Mouse (Mus musculus) myocyte (in vitro differentiated cells): ENCODE measurements at regions not wholly inside any gene's neighbourhood (a gene's known extent, or its start where the extent isn't known, plus 50 kb on each side); places are given as distances from the start of the nearest gene placed in this dataset.

Source experiments
- H3K27me3 ChIP-seq: one replicate; pipeline ENCODE4 v1.6.1; 2011; ENCODE audit not compliant: control insufficient read depth, insufficient read depth, insufficient read length
- H3K36me3 ChIP-seq: one replicate; pipeline ENCODE4 v1.6.1; 2011; ENCODE audit not compliant: control insufficient read depth, insufficient read depth
- H3K4me2 ChIP-seq: one replicate; pipeline ENCODE4 v1.6.1; 2011; ENCODE audit warnings: low read depth, control low read depth
- H3K4me3 ChIP-seq: one replicate; pipeline ENCODE4 v1.5.1; 2011; ENCODE audit warnings: mild to moderate bottlenecking, control low read depth, moderate library complexity
- H3K79me2 ChIP-seq: one replicate; pipeline ENCODE4 v1.6.1; 2011; ENCODE audit not compliant: control insufficient read depth, insufficient read depth
- H3ac ChIP-seq: one replicate; pipeline ENCODE4 v1.6.1; 2011; ENCODE audit not compliant: control insufficient read depth, insufficient read length
- CEBPB ChIP-seq: IDR thresholded peaks from 2 replicates; pipeline ENCODE4 v1.6.1; 2011; ENCODE audit warnings: mild to moderate bottlenecking, moderate library complexity; ENCODE audit not compliant: poor library complexity, insufficient read depth, severe bottlenecking
- E2F4 ChIP-seq: IDR thresholded peaks from one replicate; pipeline ENCODE4 v1.6.1; 2011; ENCODE audit warnings: mild to moderate bottlenecking, control low read depth, moderate library complexity; ENCODE audit not compliant: insufficient read depth
- MAX ChIP-seq: IDR thresholded peaks from one replicate; pipeline ENCODE4 v1.6.1; 2011; ENCODE audit warnings: low read depth, mild to moderate bottlenecking, control low read depth
- MYOD1 ChIP-seq, 3 experiments: IDR thresholded peaks; one replicate each; pipeline ENCODE4 v1.6.1; 2011; ENCODE audit warnings: control low read depth in 2 of 3, low read depth in 2 of 3, mild to moderate bottlenecking in 2 of 3, moderate library complexity in 1 of 3; ENCODE audit not compliant: insufficient read length in 2 of 3, control insufficient read depth in 1 of 3
- MYOG ChIP-seq, 3 experiments: IDR thresholded peaks; one replicate each; pipeline ENCODE4 v1.6.1; 2011; ENCODE audit warnings: control low read depth in 2 of 3, low read depth in 2 of 3, mild to moderate bottlenecking in 2 of 3; ENCODE audit not compliant: insufficient read length in 2 of 3, control insufficient read depth in 1 of 3, insufficient read depth in 1 of 3
- POLR2A ChIP-seq: IDR thresholded peaks from one replicate; pipeline ENCODE4 v1.6.1; 2011; ENCODE audit warnings: low read depth, mild to moderate bottlenecking, control low read depth, moderate library complexity; ENCODE audit not compliant: insufficient read length
- POLR2AphosphoS2 ChIP-seq: IDR thresholded peaks from one replicate; pipeline ENCODE4 v1.6.1; 2011; ENCODE audit warnings: low read depth, control low read depth; ENCODE audit not compliant: insufficient read length
- REST ChIP-seq: IDR thresholded peaks from one replicate; pipeline ENCODE4 v1.6.1; 2011; ENCODE audit warnings: mild to moderate bottlenecking, control low read depth, moderate library complexity; ENCODE audit not compliant: insufficient read depth, insufficient read length
- SRF ChIP-seq: IDR thresholded peaks from one replicate; pipeline ENCODE4 v1.6.1; 2011; ENCODE audit warnings: low read depth; ENCODE audit not compliant: control insufficient read depth, insufficient read length
- TCF12 ChIP-seq: IDR thresholded peaks from one replicate; pipeline ENCODE4 v1.6.1; 2011; ENCODE audit warnings: mild to moderate bottlenecking, control low read depth; ENCODE audit not compliant: poor library complexity, insufficient read depth, severe bottlenecking
- TCF3 ChIP-seq: IDR thresholded peaks from one replicate; pipeline ENCODE4 v1.6.1; 2011; ENCODE audit warnings: low read depth, control low read depth; ENCODE audit not compliant: insufficient read length
- USF1 ChIP-seq: IDR thresholded peaks from one replicate; pipeline ENCODE4 v1.6.1; 2011; ENCODE audit warnings: low read depth, mild to moderate bottlenecking, control low read depth, moderate library complexity

DNA sequence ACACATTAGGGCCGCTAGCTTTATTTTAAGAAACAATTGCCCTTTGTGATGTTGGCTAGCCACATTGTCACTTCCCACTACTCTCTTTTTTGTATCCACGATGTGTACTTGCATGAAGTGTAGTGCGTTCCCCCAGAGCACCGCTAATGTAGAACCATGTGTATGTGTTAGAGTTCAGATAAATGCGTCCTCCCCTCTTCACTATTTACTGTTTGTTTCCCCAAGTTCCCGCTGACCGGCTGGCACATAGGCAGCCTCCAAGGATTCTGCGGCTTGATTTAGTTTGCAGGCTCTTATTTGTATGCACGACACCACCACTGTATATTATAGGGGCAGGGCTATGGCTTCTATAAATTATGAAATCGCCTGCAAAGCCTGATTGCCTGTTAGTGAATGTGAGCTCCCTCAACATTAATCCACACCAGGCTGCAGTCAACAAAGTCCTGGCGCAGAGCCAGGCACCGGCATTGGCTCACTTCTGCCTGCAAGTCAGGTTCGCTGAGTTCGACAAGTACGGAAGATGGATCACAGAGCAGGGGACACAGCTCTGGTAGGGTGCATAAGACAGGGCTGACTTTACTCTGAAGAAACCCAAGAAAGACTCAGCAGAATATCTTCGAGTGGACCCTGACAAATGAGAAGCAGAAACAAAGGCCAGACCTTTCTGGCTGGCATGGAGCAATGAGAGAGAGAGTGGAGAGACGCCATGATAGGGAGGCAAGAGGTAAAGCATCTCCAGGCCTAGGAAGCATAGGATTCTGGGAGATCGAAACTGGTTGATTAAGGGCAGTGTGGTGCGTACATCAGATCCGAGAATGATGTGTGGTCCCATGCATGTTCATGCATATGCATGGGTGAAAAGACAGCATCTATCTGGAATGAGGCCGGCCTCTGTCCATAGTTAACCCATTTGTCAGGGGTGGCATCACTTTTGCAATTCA lies 85.8 kb upstream of the Pard3b start:
- no peak overlapping the region for H3K4me2 ChIP-seq
- TF ChIP-seq MYOG (IDR thresholded peaks at IDR 0.05; ENCODE audit: control insufficient read depth in 1 of 3, insufficient read depth in 1 of 3, insufficient read length in 2 of 3, low read depth in 2 of 3) (no peak), REST (no peak), SRF (no peak)

GRCm38 (mm10) chr1:61559514-61559913 lies 79.1 kb upstream of the Pard3b start:
- H3K36me3 ChIP-seq: no peaks in the 10 kb centered on the region
- TF ChIP-seq MYOG (IDR thresholded peaks at IDR 0.05; ENCODE audit: control insufficient read depth in 1 of 3, insufficient read depth in 1 of 3, insufficient read length in 2 of 3, low read depth in 2 of 3) (no peak), TCF3 (no peak), POLR2A (no peak), CEBPB (no peak), USF1 (no peak), MAX (no peak), MYOD1 (IDR thresholded peaks at IDR 0.05; ENCODE audit: control insufficient read depth in 1 of 3, insufficient read length in 2 of 3, low read depth in 2 of 3) (no peak), POLR2AphosphoS2 (no peak), SRF (no peak), E2F4 (no peak), REST (no peak), TCF12 (no peak)
- no peaks in the 10 kb centered on the region for H3K79me2 ChIP-seq
- no peak overlapping the region for H3ac ChIP-seq
- H3K4me2 ChIP-seq: no peak overlapping the region
- H3K4me3 ChIP-seq: no peak overlapping the region
- H3K27me3 ChIP-seq: no peaks in the 10 kb centered on the region

More for the DNA sequence above, 85.8 kb upstream of the Pard3b start:
- no peak overlapping the region for H3ac ChIP-seq
- no peaks in the 10 kb centered on the region for H3K79me2 ChIP-seq
- no peaks in the 10 kb centered on the region for H3K27me3 ChIP-seq
- H3K4me3 ChIP-seq: no peak overlapping the region
- no peaks in the 10 kb centered on the region for H3K36me3 ChIP-seq

DNA sequence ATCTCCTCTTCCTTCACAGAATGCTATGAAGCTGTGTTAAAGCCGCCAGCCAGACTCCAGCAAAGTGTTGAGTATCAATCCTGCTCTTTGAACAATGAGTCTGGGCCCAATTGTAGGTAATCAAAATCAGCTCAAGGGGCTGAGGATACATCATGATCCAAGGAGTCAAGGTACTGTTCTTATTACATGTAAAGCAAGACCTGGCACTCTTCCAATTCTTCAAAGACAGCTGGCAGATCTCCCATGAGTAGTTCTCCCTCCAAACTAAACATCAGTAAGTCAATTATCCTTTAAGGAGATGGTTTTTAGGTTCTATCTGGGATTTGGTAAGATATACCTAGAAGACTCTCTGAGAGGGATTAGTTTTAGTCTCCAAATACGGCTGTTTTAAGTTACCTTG lies 76.5 kb upstream of the Pard3b start:
- no peaks in the 10 kb centered on the region for H3K27me3 ChIP-seq
- no peaks in the 10 kb centered on the region for H3K36me3 ChIP-seq
- no peak for TF ChIP-seq MYOG (IDR thresholded peaks at IDR 0.05; ENCODE audit: control insufficient read depth in 1 of 3, insufficient read depth in 1 of 3, insufficient read length in 2 of 3, low read depth in 2 of 3)
- no peaks in the 10 kb centered on the region for H3K79me2 ChIP-seq
- H3K4me3 ChIP-seq: no peak overlapping the region
- H3ac ChIP-seq: no peak overlapping the region
- no peak overlapping the region for H3K4me2 ChIP-seq

DNA sequence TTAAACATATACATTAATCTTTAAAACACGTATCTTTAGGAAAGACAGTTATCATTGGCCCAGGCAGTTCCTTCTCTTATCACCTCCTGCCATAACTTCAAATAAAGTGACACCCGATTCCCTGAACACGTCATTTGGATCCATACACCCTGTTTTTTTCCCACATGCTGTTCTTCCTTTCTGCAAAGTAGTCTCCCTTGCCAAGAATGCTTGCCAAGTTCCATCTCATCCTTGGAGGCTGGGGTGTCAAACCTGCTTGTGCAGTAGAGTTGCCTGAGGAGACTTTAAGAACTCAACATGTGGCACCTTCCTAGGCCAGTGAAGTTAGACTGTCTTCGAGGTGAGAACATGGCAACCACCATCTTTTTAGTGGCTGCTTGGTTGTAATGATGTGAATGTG lies 73.2 kb upstream of the Pard3b start:
- Histone ChIP-seq H3K4me2 (no peak overlapping the region), H3K4me3 (no peak overlapping the region), H3K36me3 (no peaks in the 10 kb centered on the region), H3K27me3 (no peaks in the 10 kb centered on the region), H3K79me2 (no peaks in the 10 kb centered on the region), H3ac (no peak overlapping the region)
- TF ChIP-seq E2F4 (no peak), POLR2AphosphoS2 (no peak), MYOD1 (IDR thresholded peaks at IDR 0.05; ENCODE audit: control insufficient read depth in 1 of 3, insufficient read length in 2 of 3, low read depth in 2 of 3) (no peak), REST (no peak), CEBPB (no peak), USF1 (no peak)

DNA sequence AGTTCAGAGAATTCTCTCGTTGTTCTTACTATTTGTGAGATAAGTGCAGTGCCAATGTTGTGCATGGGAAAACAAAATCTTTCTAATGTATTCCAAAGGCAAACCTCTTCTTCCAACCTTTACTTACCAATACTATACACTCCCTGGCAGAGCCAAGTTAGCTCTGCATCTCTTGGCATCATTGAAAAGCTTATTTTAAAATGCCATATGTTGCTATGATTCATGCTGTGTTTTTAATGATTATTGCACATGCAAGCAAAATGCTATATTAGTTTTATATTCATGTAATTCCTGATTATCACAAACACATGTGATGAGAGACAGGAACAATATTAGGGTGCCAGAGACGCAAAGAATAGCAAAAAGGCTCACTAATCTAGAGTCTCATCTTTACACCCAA lies 64.3 kb upstream of the Pard3b start:
- H3K79me2 ChIP-seq: no peaks in the 10 kb centered on the region
- H3ac ChIP-seq: no peak overlapping the region
- no peaks in the 10 kb centered on the region for H3K27me3 ChIP-seq
- TF ChIP-seq MYOD1 (IDR thresholded peaks at IDR 0.05; ENCODE audit: control insufficient read depth in 1 of 3, insufficient read length in 2 of 3, low read depth in 2 of 3): no peak
- TF ChIP-seq USF1: no peak
- no peak for TF ChIP-seq CEBPB
- no peak for TF ChIP-seq TCF3
- TF ChIP-seq REST: no peak
- TF ChIP-seq SRF: no peak
- no peak for TF ChIP-seq TCF12
- no peak for TF ChIP-seq POLR2AphosphoS2
- no peak for TF ChIP-seq POLR2A
- H3K4me2 ChIP-seq: no peak overlapping the region
- H3K36me3 ChIP-seq: no peaks in the 10 kb centered on the region
- H3K4me3 ChIP-seq: no peak overlapping the region
